Mouse (Mus musculus) left cerebral cortex, adult 2 months (tissue): ENCODE results near the gene Mpped2. TPM values are rescaled to one million over a fixed set of nuclear protein-coding genes. Genes with fewer than 3 reads are reported as not detected.

Source experiments
- DNase-seq, 2 experiments: peaks; one replicate each; pipeline ENCODE4 v3.0.0; 2021 to 2022; ENCODE audit warnings: low spot score in 2 of 2, mixed read lengths in 1 of 2; ENCODE audit errors: extremely low spot score in 1 of 2
- H3K27ac ChIP-seq: fragments of 200-600 bp; 2 replicates; pipeline ENCODE4 v1.8.1; 2022
- H3K4me3 ChIP-seq: fragments of 200-600 bp; 2 replicates; pipeline ENCODE4 v1.8.1; 2022
- CTCF ChIP-seq: fragments of 200-600 bp; IDR thresholded peaks from 2 replicates; pipeline ENCODE4 v1.8.1; 2022; ENCODE audit warnings: antibody characterized with exemption, mild to moderate bottlenecking, moderate library complexity
- intact Hi-C: fragments of 180-260 bp; cut with DNase I; formaldehyde crosslinking; loops from one replicate; pipeline ENCODE4 v1.15.1; 2025
- total RNA-seq, 2 experiments: library from RNA; stranded (reverse); gene quantifications; 2 replicates each; pipeline ENCODE4 v1.2.3; 2021

Mpped2 gene
- total RNA-seq, 2 experiments from 2014 or later: 30.7 to 32.8 TPM

GRCm38 (mm10) chr2:106883390-106883789, 190.3 kb downstream of the Mpped2 start:
- intact Hi-C loops: no loop called here
- no peak for TF ChIP-seq CTCF
- no peak for DNase-seq

GRCm38 (mm10) chr2:106888174-106888573, 195.1 kb downstream of the Mpped2 start:
- no peak for TF ChIP-seq CTCF
- no peak for DNase-seq
- Histone ChIP-seq H3K27ac (no peak overlapping the region), H3K4me3 (no peak overlapping the region)
- intact Hi-C loops: no loop called here

More at GRCm38 (mm10) chr2:106883390-106883789, 190.3 kb downstream of the Mpped2 start:
- no peak overlapping the region for H3K4me3 ChIP-seq
- H3K27ac ChIP-seq: no peak overlapping the region

- TF ChIP-seq CTCF: no peak
- H3K4me3 ChIP-seq: no peak overlapping the region
- no peak overlapping the region for H3K27ac ChIP-seq
- no peak for DNase-seq
- intact Hi-C loops: no loop called here
Observed at GRCm38 (mm10) chr2:106889297-106890000, 196.4 kb downstream of the Mpped2 start.

GRCm38 (mm10) chr2:106893376-106893775, 200.3 kb downstream of the Mpped2 start:
- TF ChIP-seq CTCF: no peak
- Histone ChIP-seq H3K4me3 (no peak overlapping the region), H3K27ac (no peak overlapping the region)
- intact Hi-C loops: no loop called here
- no peak for DNase-seq

- TF ChIP-seq CTCF: no peak
- intact Hi-C loops: no loop called here
- no peak overlapping the region for H3K4me3 ChIP-seq
Observed at GRCm38 (mm10) chr2:106895326-106896023, 202.4 kb downstream of the Mpped2 start.

GRCm38 (mm10) chr2:106896024-106896384, 202.9 kb downstream of the Mpped2 start:
- TF ChIP-seq CTCF: no peak
- intact Hi-C loops: no loop called here
- DNase-seq: no peak
- no peak overlapping the region for H3K27ac ChIP-seq
- no peak overlapping the region for H3K4me3 ChIP-seq

More at GRCm38 (mm10) chr2:106895326-106896023, 202.4 kb downstream of the Mpped2 start:
- H3K27ac ChIP-seq: no peak overlapping the region
- no peak for DNase-seq

- DNase-seq: no peak
- TF ChIP-seq CTCF: no peak
- Histone ChIP-seq H3K4me3 (no peak overlapping the region), H3K27ac (no peak overlapping the region)
- intact Hi-C loops: no loop called here
Observed at GRCm38 (mm10) chr2:106911951-106912480, 218.9 kb downstream of the Mpped2 start.
